8 mouse cellular contexts compared by ENCODE assay signal in the genomic region with DNA sequence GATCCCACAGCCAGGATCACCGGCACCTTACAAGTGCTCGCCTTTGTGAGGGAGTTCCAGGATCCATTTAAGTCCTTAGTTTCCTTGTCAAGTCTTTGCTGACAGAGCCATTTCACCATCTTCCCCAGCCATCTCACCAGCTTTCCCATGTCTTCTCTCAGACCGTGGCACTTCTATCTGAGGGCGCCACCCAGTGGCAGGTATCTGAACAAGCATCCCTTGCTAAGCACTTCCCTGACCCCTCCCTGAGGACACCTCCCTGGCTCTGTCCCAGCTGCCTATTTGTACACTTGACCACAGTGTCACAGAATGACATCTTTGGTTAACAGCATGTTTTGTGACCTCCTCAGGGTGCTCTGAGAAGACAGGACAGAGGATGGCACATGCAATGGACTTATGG. TPM values are rescaled to one million over a fixed set of nuclear protein-coding genes. Genes with fewer than 3 reads are reported as not detected.
A peak's percentile ranks its signal among the peaks of the same experiment; 100 is the strongest.
DNase-seq lines count a peak whose midpoint lies in the region; ATAC-seq and TF ChIP-seq lines count a peak whose summit lies in the region.

No protein-coding gene starts in this region.

- H3K27ac ChIP-seq in heart, embryonic 12.5 days (ENCODE audit: poor library complexity, severe bottlenecking) = no peak overlapping the region
- no peak overlapping the region for H3K27ac ChIP-seq in embryonic facial prominence, embryonic 11.5 days (replicated peaks; ENCODE audit: low read depth, low read length)
- no peak overlapping the region for H3K27ac ChIP-seq in kidney, postnatal 0 days

- no peak for ATAC-seq in heart, embryonic 12.5 days (ENCODE audit: insufficient number of reproducible peaks, low FRiP score)
- no peak for ATAC-seq in embryonic facial prominence, embryonic 11.5 days (replicated peaks; ENCODE audit: insufficient number of reproducible peaks, low FRiP score, low TSS enrichment, low read depth)
- no peak; the same call in 1 of the 2 replicates for ATAC-seq in kidney, postnatal 0 days (replicated peaks; ENCODE audit: low FRiP score, low read depth)

- no peaks in the 10 kb centered on the region for H3K36me3 ChIP-seq in heart, embryonic 12.5 days
- H3K36me3 ChIP-seq in embryonic facial prominence, embryonic 11.5 days (replicated peaks; ENCODE audit: control insufficient read depth, insufficient read depth, low read depth, low read length) = no peaks in the 10 kb centered on the region
- H3K36me3 ChIP-seq in kidney, postnatal 0 days (ENCODE audit: insufficient read depth, low read length) = no peaks in the 10 kb centered on the region
- no peaks in the 10 kb centered on the region for H3K36me3 ChIP-seq in splenic B cell, adult 2 months (ENCODE audit: control insufficient read depth, insufficient read depth, low read length, poor library complexity, severe bottlenecking)

- H3K4me1 ChIP-seq in heart, embryonic 12.5 days (replicated peaks) = no peaks in the 10 kb centered on the region
- no peaks in the 10 kb centered on the region for H3K4me1 ChIP-seq in embryonic facial prominence, embryonic 11.5 days (ENCODE audit: control insufficient read depth, insufficient read depth, low read length)
- H3K4me1 ChIP-seq in kidney, postnatal 0 days (replicated peaks; ENCODE audit: insufficient read depth, low read length) = no peaks in the 10 kb centered on the region

- H3K27me3 ChIP-seq in heart, embryonic 12.5 days (replicated peaks) = peaks cover 45% of the 10 kb centered on the region
- no peaks in the 10 kb centered on the region for H3K27me3 ChIP-seq in embryonic facial prominence, embryonic 11.5 days (ENCODE audit: control insufficient read depth, insufficient read depth, low read length)
- no peaks in the 10 kb centered on the region for H3K27me3 ChIP-seq in kidney, postnatal 0 days (ENCODE audit: insufficient read depth, low read length)
- H3K27me3 ChIP-seq in splenic B cell, adult 2 months (ENCODE audit: control insufficient read depth, insufficient read depth, low read length, poor library complexity, severe bottlenecking) = no peaks in the 10 kb centered on the region

- WGBS in heart, embryonic 12.5 days = 19% methylated on average over 4 of the region's 4 CpGs
- 15% methylated on average over 4 of the region's 4 CpGs for WGBS in embryonic facial prominence, embryonic 11.5 days
- WGBS in kidney, postnatal 0 days = 26% methylated on average over 4 of the region's 4 CpGs

- H3K9ac ChIP-seq in heart, embryonic 12.5 days = no peak overlapping the region
- H3K9ac ChIP-seq in embryonic facial prominence, embryonic 11.5 days (replicated peaks; ENCODE audit: low read length) = no peak overlapping the region
- H3K9ac ChIP-seq in kidney, postnatal 0 days (ENCODE audit: low read depth, low read length) = no peak overlapping the region

- no peak overlapping the region for H3K4me3 ChIP-seq in heart, embryonic 12.5 days
- no peak overlapping the region for H3K4me3 ChIP-seq in embryonic facial prominence, embryonic 11.5 days (ENCODE audit: low read depth, low read length)
- H3K4me3 ChIP-seq in kidney, postnatal 0 days (replicated peaks; ENCODE audit: low read depth, low read length) = no peak overlapping the region

- peak; percentile 97 for DNase-seq in heart, adult 11 months
- DNase-seq in B cell, adult 2 months = peak; percentile 56 to 63
- DNase-seq in adrenal gland, postnatal 36 days = peak; percentile 87 to 90
- peak; percentile 57 for DNase-seq in embryonic facial prominence, embryonic 11.5 days (ENCODE audit: low spot score)
- peak; percentile 72 for DNase-seq in kidney, postnatal 0 days (ENCODE audit: low spot score)
- DNase-seq in lung, postnatal 10 days = peak; percentile 86
- DNase-seq in splenic B cell, adult 2 months (ENCODE audit: low read depth, low spot score) = peak; percentile 60

- TF ChIP-seq CTCF in kidney, postnatal 0 days (IDR thresholded peaks at IDR 0.05; ENCODE audit: low read depth) = peak; percentile 79

- no peaks in the 10 kb centered on the region for H3K9me3 ChIP-seq in heart, embryonic 12.5 days (replicated peaks)
- H3K9me3 ChIP-seq in embryonic facial prominence, embryonic 11.5 days (replicated peaks; ENCODE audit: control insufficient read depth, low read length) = no peaks in the 10 kb centered on the region
- H3K9me3 ChIP-seq in kidney, postnatal 0 days (replicated peaks; ENCODE audit: low read length) = no peaks in the 10 kb centered on the region

- H3K4me2 ChIP-seq in heart, embryonic 12.5 days = no peak overlapping the region
- no peak overlapping the region for H3K4me2 ChIP-seq in embryonic facial prominence, embryonic 11.5 days (ENCODE audit: low read depth, low read length)
- H3K4me2 ChIP-seq in kidney, postnatal 0 days (ENCODE audit: low read length) = no peak overlapping the region

RNA-seq across cellular contexts. Expression of a gene that starts 15.2 kb away (rescaled TPM):
- 0.26 and 0.33 TPM in 2 replicates for polyA plus RNA-seq in heart, embryonic 12.5 days (2016; fragmentation: Nextera tagmentation; extraction: Ambion mirVana)
- total RNA-seq in adrenal gland, postnatal 36 days (2021) = 10 to 100 TPM; 35.0 to 44.2 TPM
- polyA plus RNA-seq in embryonic facial prominence, embryonic 11.5 days (2014; fragmentation: Nextera tagmentation; extraction: Ambion mirVana) = 0.74 and 0.83 TPM in 2 replicates
- 2.4 TPM in 2 replicates for polyA plus RNA-seq in kidney, postnatal 0 days (2015; fragmentation: Nextera tagmentation; extraction: Ambion mirVana)
